Mouse (Mus musculus) erythroblast, embryonic 14.5 days (primary cell): ENCODE data around the gene Hnrnpul2.

Source experiments
- GATA1 ChIP-seq: IDR thresholded peaks from 2 replicates; pipeline ENCODE4 v1.6.1; 2012; ENCODE audit warnings: low read length, inconsistent platforms, mixed read lengths
- TAL1 ChIP-seq: IDR thresholded peaks from 3 replicates; pipeline ENCODE4 v1.6.1; 2012; ENCODE audit warnings: low read length, inconsistent platforms, mixed read lengths

GRCm38 (mm10) chr19:8852236-8852928 lies 32.6 kb downstream of the Hnrnpul2 start:
- TF ChIP-seq TAL1 (no peak), GATA1 (no peak)
